Mouse (Mus musculus) liver, postnatal 0 days (tissue): Measurements from ENCODE around the gene Zfp985.
"Not testable (repeated sequence)": the region's sequence is repeated elsewhere in the genome, so short reads cannot be mapped to it uniquely, and the experiment has no call there.

Source experiments
- CTCF ChIP-seq: sonication (generic); IDR thresholded peaks from 2 replicates; pipeline ENCODE4 v1.5.1; 2016; ENCODE audit warnings: antibody characterized with exemption, low read depth
- EP300 ChIP-seq: IDR thresholded peaks from 2 replicates; pipeline ENCODE4 v1.6.1; 2016; ENCODE audit warnings: antibody characterized with exemption, low read depth, mild to moderate bottlenecking

- not testable (repeated sequence) for TF ChIP-seq CTCF, EP300
Measured at GRCm38 (mm10) chr4:147633818-147634262, 80.8 kb downstream of the Zfp985 start.
